21 mouse cellular contexts compared by ENCODE assay signal in genomic region chr10:80998021-80998420, GRCm38 (mm10). TPM values are rescaled to one million over a fixed set of nuclear protein-coding genes. Genes with fewer than 3 reads are reported as not detected.
DNase-seq lines count a peak whose midpoint lies in the region; ATAC-seq lines count a peak whose summit lies in the region.
"Had no signal": no experiment of that assay in that cellular context is flagged by ENCODE, and none has a peak within 500 bp of the region (broad histone marks: within the 10 kb centered on the region; RNA-seq: fewer than 3 reads in every experiment).

No protein-coding gene starts in this region.

- H3K27me3 ChIP-seq in forebrain, embryonic 13.5 days, result peaks cover 28% of the 10 kb centered on the region; the same call in 1 of the 2 replicates
- no peaks in the 10 kb centered on the region for H3K27me3 ChIP-seq in forebrain, embryonic 14.5 days (replicated peaks; ENCODE audit: control insufficient read depth, insufficient read depth, low read length)
- H3K27me3 ChIP-seq in midbrain, embryonic 13.5 days, result peaks cover 15% of the 10 kb centered on the region; the same call in 1 of the 2 replicates
- peaks cover 34% of the 10 kb centered on the region for H3K27me3 ChIP-seq in midbrain, embryonic 10.5 days (ENCODE audit: low read depth, poor library complexity, severe bottlenecking)

- H3K4me1 ChIP-seq in forebrain, embryonic 13.5 days, result peaks cover 29% of the 10 kb centered on the region
- peaks cover 6% of the 10 kb centered on the region for H3K4me1 ChIP-seq in forebrain, embryonic 14.5 days (ENCODE audit: control insufficient read depth, insufficient read depth, low read length)
- peaks cover 29% of the 10 kb centered on the region for H3K4me1 ChIP-seq in midbrain, embryonic 13.5 days (replicated peaks)
- H3K4me1 ChIP-seq in midbrain, embryonic 10.5 days, result peaks cover 40% of the 10 kb centered on the region

- H3K4me3 ChIP-seq in forebrain, embryonic 13.5 days, result no peak overlapping the region; the same call in 1 of the 2 replicates
- no peak overlapping the region for H3K4me3 ChIP-seq in forebrain, embryonic 14.5 days (ENCODE audit: low read depth, low read length)
- H3K4me3 ChIP-seq in midbrain, embryonic 13.5 days (replicated peaks), result no peak overlapping the region
- H3K4me3 ChIP-seq in midbrain, embryonic 10.5 days, result no peak overlapping the region
- H3K4me3 ChIP-seq: embryonic facial prominence, embryonic 15.5 days; hindbrain, embryonic 12.5 days; stomach, embryonic 15.5 days had no signal

- H3K27ac ChIP-seq in forebrain, embryonic 13.5 days, result no peak overlapping the region
- no peak overlapping the region for H3K27ac ChIP-seq in forebrain, embryonic 14.5 days (ENCODE audit: low read depth, low read length)
- H3K27ac ChIP-seq in midbrain, embryonic 13.5 days, result no peak overlapping the region
- H3K27ac ChIP-seq in midbrain, embryonic 10.5 days (replicated peaks), result no peak overlapping the region
- H3K27ac ChIP-seq: embryonic facial prominence, embryonic 15.5 days; hindbrain, embryonic 12.5 days; stomach, embryonic 15.5 days had no signal

- no peak overlapping the region for H3K4me2 ChIP-seq in forebrain, embryonic 13.5 days
- H3K4me2 ChIP-seq in forebrain, embryonic 14.5 days (ENCODE audit: low read length), result no peak overlapping the region
- no peak overlapping the region for H3K4me2 ChIP-seq in midbrain, embryonic 13.5 days (replicated peaks)
- H3K4me2 ChIP-seq: embryonic facial prominence, embryonic 15.5 days; hindbrain, embryonic 12.5 days; stomach, embryonic 15.5 days had no signal

- ATAC-seq in forebrain, embryonic 13.5 days, result no peak
- no peak for ATAC-seq in forebrain, embryonic 14.5 days
- no peak for ATAC-seq in midbrain, embryonic 13.5 days

- 39% methylated on average over 14 of the region's 14 CpGs for WGBS in forebrain, embryonic 13.5 days
- 31% methylated on average over 14 of the region's 14 CpGs for WGBS in forebrain, embryonic 14.5 days
- WGBS in midbrain, embryonic 13.5 days, result 33% methylated on average over 14 of the region's 14 CpGs
- 48% methylated on average over 14 of the region's 14 CpGs for WGBS in midbrain, embryonic 10.5 days

- H3K36me3 ChIP-seq in forebrain, embryonic 13.5 days (ENCODE audit: poor library complexity, severe bottlenecking), result no peaks in the 10 kb centered on the region
- no peaks in the 10 kb centered on the region for H3K36me3 ChIP-seq in forebrain, embryonic 14.5 days (ENCODE audit: control insufficient read depth, insufficient read depth, low read length)
- H3K36me3 ChIP-seq in midbrain, embryonic 13.5 days, result no peaks in the 10 kb centered on the region
- H3K36me3 ChIP-seq in midbrain, embryonic 10.5 days, result no peaks in the 10 kb centered on the region
- H3K36me3 ChIP-seq: embryonic facial prominence, embryonic 15.5 days; hindbrain, embryonic 12.5 days; stomach, embryonic 15.5 days had no signal

- H3K9ac ChIP-seq in forebrain, embryonic 13.5 days, result peak overlapping the region; percentile 40; the same call in 1 of the 2 replicates
- no peak overlapping the region for H3K9ac ChIP-seq in forebrain, embryonic 14.5 days (ENCODE audit: low read length)
- H3K9ac ChIP-seq in midbrain, embryonic 13.5 days (replicated peaks), result 0 out of 2 replicates have a peak overlapping the region, but pooled peaks have one; percentile 36
- H3K9ac ChIP-seq: embryonic facial prominence, embryonic 15.5 days; hindbrain, embryonic 12.5 days; liver, postnatal 0 days; stomach, embryonic 15.5 days had no signal

- DNase-seq in forebrain, embryonic 14.5 days (ENCODE audit: low spot score), result no peak
- no peak for DNase-seq in midbrain, embryonic 10.5 days (ENCODE audit: low spot score)
- DNase-seq in right cerebral cortex, postnatal 10 days (ENCODE audit: low spot score in 2 of 2), result peak; percentile 72 to 73
- DNase-seq in right cerebral cortex, postnatal 25 days, result no peak
- no peak for DNase-seq in frontal cortex, postnatal 10 days (ENCODE audit: low spot score in 2 of 2)
- DNase-seq: adrenal gland, adult 8-10 months; cerebellum, postnatal 10 days; gastrocnemius, postnatal 36 days; kidney, adult 2 months; kidney, postnatal 14 days; liver, postnatal 0 days; lung, postnatal 36 days; thymus, postnatal 4 days had no signal

- H3K9me3 ChIP-seq in forebrain, embryonic 13.5 days (replicated peaks), result no peaks in the 10 kb centered on the region
- H3K9me3 ChIP-seq in forebrain, embryonic 14.5 days (replicated peaks; ENCODE audit: control insufficient read depth, low read length), result no peaks in the 10 kb centered on the region
- H3K9me3 ChIP-seq in midbrain, embryonic 13.5 days, result no peaks in the 10 kb centered on the region
- H3K9me3 ChIP-seq in midbrain, embryonic 10.5 days (replicated peaks), result no peaks in the 10 kb centered on the region
- H3K9me3 ChIP-seq: embryonic facial prominence, embryonic 15.5 days; hindbrain, embryonic 12.5 days; stomach, embryonic 15.5 days had no signal

RNA-seq across cellular contexts. Expression of gene Gng7, which starts 16.7 kb away (rescaled TPM):
- 14.8 and 17.6 TPM in 2 replicates for polyA plus RNA-seq in forebrain, embryonic 13.5 days (2015; fragmentation: Nextera tagmentation; extraction: Ambion mirVana)
- polyA plus RNA-seq in forebrain, embryonic 14.5 days (2014; fragmentation: Nextera tagmentation; extraction: Ambion mirVana), result 15.3 and 20.8 TPM in 2 replicates
- 10.4 and 10.9 TPM in 2 replicates for polyA plus RNA-seq in midbrain, embryonic 13.5 days (2015; fragmentation: Nextera tagmentation; extraction: Ambion mirVana)
- 6.0 and 8.4 TPM in 2 replicates for polyA plus RNA-seq in midbrain, embryonic 10.5 days (2016; fragmentation: Nextera tagmentation; extraction: Ambion mirVana)
- polyA plus RNA-seq: inflammation-experienced regulatory T-cells, adult 6 months had no signal

RNA-seq across cellular contexts. Expression of gene Diras1, which starts 27.4 kb away (rescaled TPM):
- polyA plus RNA-seq in forebrain, embryonic 13.5 days (2015; fragmentation: Nextera tagmentation; extraction: Ambion mirVana), result 13.4 and 15.0 TPM in 2 replicates
- polyA plus RNA-seq in forebrain, embryonic 14.5 days (2014; fragmentation: Nextera tagmentation; extraction: Ambion mirVana), result 19.0 and 21.0 TPM in 2 replicates
- polyA plus RNA-seq in midbrain, embryonic 13.5 days (2015; fragmentation: Nextera tagmentation; extraction: Ambion mirVana), result 30.9 and 34.3 TPM in 2 replicates
- 3.0 and 6.4 TPM in 2 replicates for polyA plus RNA-seq in midbrain, embryonic 10.5 days (2016; fragmentation: Nextera tagmentation; extraction: Ambion mirVana)
- polyA plus RNA-seq: heart, postnatal 0 days; inflammation-experienced regulatory T-cells, adult 6 months; liver, adult 2 months; liver, postnatal 0 days had no signal

RNA-seq across cellular contexts. Expression of gene Slc39a3, which starts 39.2 kb away (rescaled TPM):
- 33.4 and 37.8 TPM in 2 replicates for polyA plus RNA-seq in forebrain, embryonic 13.5 days (2015; fragmentation: Nextera tagmentation; extraction: Ambion mirVana)
- 20.7 and 26.9 TPM in 2 replicates for polyA plus RNA-seq in forebrain, embryonic 14.5 days (2014; fragmentation: Nextera tagmentation; extraction: Ambion mirVana)
- 43.5 and 45.7 TPM in 2 replicates for polyA plus RNA-seq in midbrain, embryonic 13.5 days (2015; fragmentation: Nextera tagmentation; extraction: Ambion mirVana)
- polyA plus RNA-seq in midbrain, embryonic 10.5 days (2016; fragmentation: Nextera tagmentation; extraction: Ambion mirVana), result 17.4 and 26.6 TPM in 2 replicates

Comparison
In these comparisons a context has a peak if more than half of its experiments do, and no peak if none do; other contexts are left out.
1. DNase-seq: peak in right cerebral cortex, postnatal 10 days (2 of 2); none in forebrain, embryonic 14.5 days (single experiment), midbrain, embryonic 10.5 days (single experiment), right cerebral cortex, postnatal 25 days (single experiment) and frontal cortex, postnatal 10 days (0 of 2).